Mouse (Mus musculus) CH12.LX (cell line): Measurements from ENCODE around the gene Polr1d. TPM values are rescaled to one million over a fixed set of nuclear protein-coding genes. Genes with fewer than 3 reads are reported as not detected.

Experiments used
- DNase-seq: peaks from one replicate; pipeline ENCODE4 v3.0.0-alpha.2; 2013; ENCODE audit errors: extremely low read depth
- H3K27ac ChIP-seq: 2 replicates; pipeline ENCODE4 v1.5.1; 2012; ENCODE audit warnings: low read depth, mild to moderate bottlenecking, control low read depth, moderate library complexity; ENCODE audit not compliant: insufficient read depth
- H3K27me3 ChIP-seq: replicated peaks from 2 replicates; pipeline ENCODE3; 2012; ENCODE audit warnings: inconsistent platforms
- H3K36me3 ChIP-seq, 2 experiments: replicated peaks in 1 of 2; 2 replicates each; pipeline versions ENCODE3 to v1.6.1; 2012; ENCODE audit warnings: inconsistent platforms in 1 of 2, low read length in 1 of 2, mild to moderate bottlenecking in 1 of 2, mixed read lengths in 1 of 2, moderate library complexity in 1 of 2; ENCODE audit not compliant: control insufficient read depth in 1 of 2, insufficient read depth in 1 of 2
- H3K4me1 ChIP-seq, 2 experiments: 2 replicates each; pipeline ENCODE4 v1.6.1; 2012; ENCODE audit warnings: inconsistent platforms in 1 of 2, moderate library complexity in 1 of 2; ENCODE audit not compliant: insufficient read depth in 2 of 2, control insufficient read depth in 1 of 2
- H3K4me2 ChIP-seq: 2 replicates; pipeline ENCODE4 v1.6.1; 2012; ENCODE audit warnings: low read depth, mild to moderate bottlenecking, control low read depth; ENCODE audit not compliant: poor library complexity, insufficient read depth, severe bottlenecking
- H3K4me3 ChIP-seq, 3 experiments: fragments of 150-350 bp in 1 of 3; sonication (generic) in 1 of 3; replicated peaks in 1 of 3; 2 replicates each; pipeline versions ENCODE3 to v1.5.1; 2011 to 2012; ENCODE audit warnings: low read depth in 2 of 3, low read length in 2 of 3, mild to moderate bottlenecking in 2 of 3, moderate library complexity in 2 of 3, control low read depth in 1 of 3, improper control_type of control experiment in 1 of 3, inconsistent platforms in 1 of 3, mixed read lengths in 1 of 3; ENCODE audit not compliant: poor library complexity in 1 of 3
- H3K79me2 ChIP-seq: replicated peaks from 2 replicates; pipeline ENCODE4 v1.6.1; 2012; ENCODE audit warnings: mild to moderate bottlenecking, moderate library complexity; ENCODE audit not compliant: control insufficient read depth, poor library complexity, insufficient read depth, severe bottlenecking; ENCODE audit errors: extremely low read depth
- H3K9ac ChIP-seq: 2 replicates; pipeline ENCODE4 v1.6.1; 2012; ENCODE audit warnings: low read depth, mild to moderate bottlenecking, control low read depth, moderate library complexity; ENCODE audit not compliant: insufficient read depth
- H3K9me3 ChIP-seq: replicated peaks from 2 replicates; pipeline ENCODE3; 2012; ENCODE audit warnings: low read length, inconsistent platforms, mixed read lengths
- BHLHE40 ChIP-seq: IDR thresholded peaks from 2 replicates; pipeline ENCODE4 v1.6.1; 2011; ENCODE audit warnings: mild to moderate bottlenecking, low read depth, low read length, improper control_type of control experiment
- CHD1 ChIP-seq: IDR thresholded peaks from 2 replicates; pipeline ENCODE4 v1.6.1; 2012; ENCODE audit warnings: low read depth, low read length, improper control_type of control experiment, inconsistent platforms
- CTCF ChIP-seq, 2 experiments: IDR thresholded peaks in 1 of 2; conservative IDR thresholded peaks in 1 of 2; 2 replicates each; pipeline ENCODE4 v1.5.1; 2011 to 2012; ENCODE audit warnings: low read depth in 2 of 2, low read length in 2 of 2, improper control_type of control experiment in 1 of 2, inconsistent platforms in 1 of 2, mild to moderate bottlenecking in 1 of 2, moderate library complexity in 1 of 2
- E2F4 ChIP-seq: IDR thresholded peaks from 2 replicates; pipeline ENCODE4 v1.6.1; 2011; ENCODE audit warnings: low read depth, low read length, improper control_type of control experiment; ENCODE audit not compliant: insufficient replicate concordance
- EP300 ChIP-seq: IDR thresholded peaks from 2 replicates; pipeline ENCODE4 v1.6.1; 2011; ENCODE audit warnings: low read length, improper control_type of control experiment
- GABPA ChIP-seq: IDR thresholded peaks from 2 replicates; pipeline ENCODE4 v1.6.1; 2012; ENCODE audit warnings: low read depth, low read length, improper control_type of control experiment, inconsistent platforms; ENCODE audit not compliant: insufficient replicate concordance
- MAZ ChIP-seq: IDR thresholded peaks from 2 replicates; pipeline ENCODE4 v1.6.1; 2012; ENCODE audit warnings: low read depth, mild to moderate bottlenecking, inconsistent platforms, low read length, improper control_type of control experiment, moderate library complexity
- MEF2A ChIP-seq: IDR thresholded peaks from 2 replicates; pipeline ENCODE4 v1.6.1; 2014; ENCODE audit warnings: low read depth, mild to moderate bottlenecking, inconsistent platforms, low read length, improper control_type of control experiment, borderline replicate concordance
- MXI1 ChIP-seq: IDR thresholded peaks from 2 replicates; pipeline ENCODE4 v1.6.1; 2011; ENCODE audit warnings: mild to moderate bottlenecking, low read depth, low read length, improper control_type of control experiment
- MYC ChIP-seq: IDR thresholded peaks from 2 replicates; pipeline ENCODE4 v1.6.1; 2011; ENCODE audit warnings: low read depth, mild to moderate bottlenecking, improper control_type of control experiment, low read length
- NRF1 ChIP-seq: IDR thresholded peaks from 2 replicates; pipeline ENCODE4 v1.6.1; 2014; ENCODE audit warnings: low read depth, mild to moderate bottlenecking, inconsistent platforms, low read length, improper control_type of control experiment, moderate library complexity
- PAX5 ChIP-seq: IDR thresholded peaks from 2 replicates; pipeline ENCODE4 v1.6.1; 2012; ENCODE audit warnings: low read length, inconsistent platforms, mixed read lengths
- POLR2A ChIP-seq: IDR thresholded peaks from 2 replicates; pipeline ENCODE4 v1.6.1; 2011; ENCODE audit warnings: low read depth, mild to moderate bottlenecking, improper control_type of control experiment, low read length
- POLR2AphosphoS2 ChIP-seq: IDR thresholded peaks from 2 replicates; pipeline ENCODE4 v1.6.1; 2011; ENCODE audit warnings: low read depth, low read length, improper control_type of control experiment
- RAD21 ChIP-seq: IDR thresholded peaks from 2 replicates; pipeline ENCODE4 v1.6.1; 2011; ENCODE audit warnings: low read depth, mild to moderate bottlenecking, low read length, improper control_type of control experiment, moderate library complexity
- RCOR1 ChIP-seq: conservative IDR thresholded peaks from 2 replicates; pipeline ENCODE4 v1.6.1; 2012; ENCODE audit warnings: low read depth, mild to moderate bottlenecking, inconsistent platforms, low read length, improper control_type of control experiment
- SIN3A ChIP-seq: IDR thresholded peaks from 2 replicates; pipeline ENCODE4 v1.6.1; 2012; ENCODE audit warnings: low read length, improper control_type of control experiment, inconsistent platforms
- TBP ChIP-seq: conservative IDR thresholded peaks from 2 replicates; pipeline ENCODE4 v1.6.1; 2011; ENCODE audit warnings: low read depth, low read length, improper control_type of control experiment
- TCF12 ChIP-seq: IDR thresholded peaks from 2 replicates; pipeline ENCODE4 v1.6.1; 2014; ENCODE audit warnings: low read depth, mild to moderate bottlenecking, inconsistent platforms, low read length, improper control_type of control experiment
- UBTF ChIP-seq: IDR thresholded peaks from 2 replicates; pipeline ENCODE4 v1.6.1; 2012; ENCODE audit warnings: low read depth, mild to moderate bottlenecking, inconsistent platforms, low read length, improper control_type of control experiment, moderate library complexity
- USF1 ChIP-seq: IDR thresholded peaks from 2 replicates; pipeline ENCODE4 v1.6.1; 2014; ENCODE audit warnings: low read depth, mild to moderate bottlenecking, inconsistent platforms, low read length, improper control_type of control experiment
- USF2 ChIP-seq: conservative IDR thresholded peaks from 2 replicates; pipeline ENCODE4 v1.6.1; 2011; ENCODE audit warnings: low read depth, low read length, improper control_type of control experiment
- ZKSCAN1 ChIP-seq: IDR thresholded peaks from 2 replicates; pipeline ENCODE4 v1.6.1; 2012; ENCODE audit warnings: low read depth, inconsistent platforms, low read length, improper control_type of control experiment, borderline replicate concordance
- ZMIZ1 ChIP-seq: IDR thresholded peaks from 2 replicates; pipeline ENCODE4 v1.6.1; 2012; ENCODE audit warnings: low read depth, mild to moderate bottlenecking, inconsistent platforms, low read length, improper control_type of control experiment
- ZNF384 ChIP-seq: IDR thresholded peaks from 2 replicates; pipeline ENCODE4 v1.6.1; 2012; ENCODE audit warnings: low read depth, low read length, improper control_type of control experiment, inconsistent platforms
- dilution Hi-C: fragments of 300-500 bp; cut with MboI; formaldehyde crosslinking; loops from 2 replicates; pipeline ENCODE4 v1.14.3; 2020; ENCODE audit warnings: low sequenced_read_pairs; ENCODE audit not compliant: extremely low pct_unique_long_range_greater_than_20kb, extremely low pct_ligation_motif_present
- in situ Hi-C: fragments of 300-500 bp; cut with MboI; formaldehyde crosslinking; loops from 3 replicates; pipeline ENCODE4 v1.14.3; 2019; ENCODE audit warnings: low sequenced_read_pairs, low pct_ligation_motif_present, low pct_unique_long_range_greater_than_20kb, mixed read lengths
- polyA plus RNA-seq: library from polyadenylated mRNA; unstranded; fragments of >175 nt; gene quantifications from 2 replicates; pipeline ENCODE4 v1.2.1, GENCODE M21; 2012; ENCODE audit warnings: low read depth; ENCODE audit not compliant: insufficient read length
- total RNA-seq, 2 experiments: library from RNA; depleted of rRNA; stranded (reverse); fragments of 300-350 nt in 1 of 2; fragments of >200 nt in 1 of 2; gene quantifications; 2 replicates each; pipeline ENCODE4 v1.2.3; 2012 to 2014

Polr1d gene
- total and polyA plus RNA-seq, 3 experiments, result 293 to 354 (median 300) TPM

DNA sequence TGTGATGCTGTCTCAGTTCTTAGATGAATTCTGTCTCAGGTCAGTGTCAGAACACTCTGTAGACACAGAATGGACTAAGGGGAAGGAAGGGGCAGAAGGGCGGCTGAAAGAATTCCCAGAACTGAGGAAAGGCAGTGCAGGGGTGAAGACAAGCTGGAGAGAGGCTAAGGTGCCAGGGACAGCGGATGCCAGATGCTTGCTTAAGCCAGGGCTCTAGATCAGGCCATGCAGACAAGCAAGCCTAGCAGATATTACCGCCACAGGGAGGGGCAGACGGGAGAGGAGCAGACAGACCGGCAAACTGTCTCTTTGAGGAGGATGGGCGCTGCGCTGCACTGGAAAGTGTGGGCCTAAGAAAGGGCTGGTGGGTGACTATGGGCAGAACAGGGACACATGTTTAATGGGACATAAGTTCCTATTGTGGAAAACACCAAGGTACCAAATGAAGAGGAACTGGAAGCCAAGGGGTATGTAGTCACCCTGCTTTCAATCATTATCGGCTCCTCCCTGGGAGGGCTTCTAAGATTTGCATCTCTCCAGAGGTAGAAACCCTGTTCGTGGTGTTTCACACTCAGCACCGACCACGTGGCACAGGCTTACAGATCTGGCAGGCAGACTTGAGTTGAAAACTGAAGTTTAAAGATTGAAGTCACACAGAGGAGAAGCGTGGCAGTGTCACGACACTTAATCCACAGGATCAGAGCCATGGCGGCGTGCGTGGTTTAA lies 5.9 kb upstream of the Polr1d start (continued):
- TF ChIP-seq USF1, result peak; percentile 83
- TF ChIP-seq RCOR1, result no peak
- no peak for TF ChIP-seq PAX5
- TF ChIP-seq USF2, result peak; percentile 73
- no peak for TF ChIP-seq GABPA
- TF ChIP-seq UBTF, result no peak
- TF ChIP-seq CTCF (conservative IDR thresholded peaks at IDR 0.05 in 1 of 2, IDR thresholded peaks at IDR 0.05 in 1 of 2; ENCODE audit: low read depth in 2 of 2, low read length in 2 of 2), result no peak
- no peak for TF ChIP-seq MAZ
- 0 out of 2 replicates have a peak, but pooled peaks have one; percentile 68 for TF ChIP-seq ZMIZ1
- peak; percentile 99 for TF ChIP-seq MYC
- TF ChIP-seq TCF12, result peak; percentile 14; the same call in 1 of the 2 replicates

DNA sequence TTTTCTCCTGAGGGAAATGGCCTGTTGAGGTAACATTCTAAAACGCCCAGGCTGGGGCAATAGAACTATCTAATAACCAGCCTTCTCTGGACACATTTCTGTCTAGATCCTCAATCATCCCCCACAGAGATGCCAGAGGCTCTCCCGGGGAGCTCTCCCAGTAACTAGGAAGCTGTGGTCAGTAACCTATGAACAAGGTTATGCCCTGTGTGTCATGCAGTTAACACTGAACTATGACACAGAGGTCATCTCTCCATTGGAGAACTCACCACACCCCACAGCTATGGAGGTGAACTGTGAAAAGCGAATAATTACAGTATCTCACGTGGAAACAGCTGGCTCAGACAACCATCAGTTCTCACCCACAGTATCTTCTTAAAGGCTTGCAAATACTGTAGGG lies 5.0 kb upstream of the Polr1d start:
- H3K27ac ChIP-seq, result peak overlapping the region; percentile 81
- in situ Hi-C loops, result no loop called here
- peaks cover 77% of the 10 kb centered on the region for H3K79me2 ChIP-seq
- peak overlapping the region; percentile 72 for H3K9ac ChIP-seq
- H3K4me2 ChIP-seq, result peak overlapping the region; percentile 79
- peaks cover 0 to 6% of the 10 kb centered on the region in 2 experiments for H3K36me3 ChIP-seq
- H3K4me1 ChIP-seq, result peaks cover 23 to 72% of the 10 kb centered on the region in 2 experiments
- H3K9me3 ChIP-seq, result no peaks in the 10 kb centered on the region
- TF ChIP-seq BHLHE40 (peak; percentile 48), SIN3A (peak; percentile 55; the same call in 1 of the 2 replicates), TCF12 (no peak)
- no peak for DNase-seq
- no peaks in the 10 kb centered on the region for H3K27me3 ChIP-seq
- dilution Hi-C loops, result no loop called here
- H3K4me3 ChIP-seq, result peak overlapping the region in 2 of 3 experiments; percentile 22 to 26

DNA sequence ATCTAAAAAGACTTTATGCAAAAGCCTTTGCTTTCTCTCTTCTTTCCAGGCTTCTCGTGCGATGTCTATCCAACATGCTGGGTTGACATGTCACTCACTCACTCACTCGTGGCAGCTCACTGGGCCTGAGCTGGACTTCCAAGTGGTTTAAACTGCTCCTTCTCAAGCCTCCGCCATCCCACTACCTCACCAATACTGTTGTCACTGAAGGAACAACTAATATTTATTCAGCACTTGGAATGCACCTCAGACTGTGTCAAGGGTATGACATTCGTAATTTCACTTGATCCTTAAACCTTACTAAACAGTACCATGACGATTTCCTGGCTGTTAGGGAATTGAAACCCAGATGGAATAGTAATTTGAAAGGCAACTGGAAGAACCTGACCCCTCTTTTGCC lies 3.0 kb upstream of the Polr1d start:
- peak overlapping the region; percentile 11; the same call in 1 of the 2 replicates for H3K27ac ChIP-seq
- H3K36me3 ChIP-seq, result peaks cover 3 to 8% of the 10 kb centered on the region in 2 experiments
- H3K27me3 ChIP-seq, result no peaks in the 10 kb centered on the region
- DNase-seq, result no peak
- H3K4me2 ChIP-seq, result peak overlapping the region; percentile 91
- in situ Hi-C loops, result no loop called here
- H3K9ac ChIP-seq, result 0 out of 2 replicates have a peak overlapping the region, but pooled peaks have one; percentile 71
- no peak for TF ChIP-seq RCOR1
- TF ChIP-seq MXI1, result no peak
- no peak for TF ChIP-seq EP300
- TF ChIP-seq USF2, result no peak
- no peak for TF ChIP-seq E2F4
- TF ChIP-seq ZNF384, result no peak
- no peak for TF ChIP-seq RAD21
- TF ChIP-seq ZMIZ1, result no peak
- TF ChIP-seq CHD1, result no peak
- TF ChIP-seq MAZ, result no peak
- no peak for TF ChIP-seq TBP
- no peak for TF ChIP-seq USF1
- no peak for TF ChIP-seq ZKSCAN1
- no peak for TF ChIP-seq MYC
- no peak for TF ChIP-seq NRF1
- no peak for TF ChIP-seq MEF2A
- no peak for TF ChIP-seq POLR2AphosphoS2
- TF ChIP-seq POLR2A, result no peak
- TF ChIP-seq, all 38 proteins: peak for 0
- no peaks in the 10 kb centered on the region for H3K9me3 ChIP-seq
- dilution Hi-C loops, result no loop called here
- peak overlapping the region in 1 of 3 experiments; percentile 7 for H3K4me3 ChIP-seq
- H3K4me1 ChIP-seq, result peaks cover 15 to 60% of the 10 kb centered on the region in 2 experiments
- H3K79me2 ChIP-seq, result peaks cover 73% of the 10 kb centered on the region
